Mouse (Mus musculus) fat pad, adult 2 months (tissue): ENCODE data around the gene Man1b1.

Experiments used
- DNase-seq: peaks from one replicate; pipeline ENCODE4 v3.0.0-alpha.2; 2011; ENCODE audit warnings: low read depth, low spot score; ENCODE audit errors: extremely low read depth

The Man1b1 gene

DNA sequence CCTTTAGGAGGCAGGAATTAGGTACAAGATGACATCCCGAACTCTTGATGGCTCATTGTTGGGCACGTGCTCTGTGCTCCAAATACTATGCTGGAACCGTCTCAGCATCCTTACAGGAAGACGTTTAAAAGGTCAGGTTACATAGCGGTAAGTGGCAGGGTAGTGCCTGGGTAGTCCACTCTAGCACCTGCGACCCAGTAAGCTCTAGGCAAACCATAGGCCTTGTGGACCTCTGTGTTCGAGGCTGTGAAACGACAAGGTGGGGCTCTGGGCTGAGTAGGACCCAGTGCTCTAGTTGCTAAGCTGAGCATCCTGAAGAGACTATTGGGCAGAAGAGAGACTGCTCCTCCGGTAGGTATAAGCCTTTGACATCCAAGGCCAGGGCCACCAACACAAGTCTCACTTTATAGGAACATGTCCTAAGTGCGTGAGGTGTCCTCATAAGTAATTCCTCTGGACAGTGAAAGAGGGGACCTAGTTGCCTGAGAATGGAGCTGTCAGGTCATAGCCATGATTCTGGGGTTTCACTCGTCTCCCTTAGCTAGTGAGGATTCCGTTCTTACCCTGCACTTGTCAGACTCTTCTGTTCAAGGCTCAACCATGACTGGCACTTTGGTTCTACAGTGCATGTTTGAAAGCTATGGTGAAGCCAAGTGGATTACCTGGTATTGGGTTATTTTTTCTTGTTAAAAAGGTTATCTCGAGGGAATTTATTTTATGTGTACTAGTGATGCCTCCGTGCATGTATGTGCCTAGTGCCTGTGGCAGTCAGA is 26.4 kb upstream of the Man1b1 start:
- no peak for DNase-seq

DNA sequence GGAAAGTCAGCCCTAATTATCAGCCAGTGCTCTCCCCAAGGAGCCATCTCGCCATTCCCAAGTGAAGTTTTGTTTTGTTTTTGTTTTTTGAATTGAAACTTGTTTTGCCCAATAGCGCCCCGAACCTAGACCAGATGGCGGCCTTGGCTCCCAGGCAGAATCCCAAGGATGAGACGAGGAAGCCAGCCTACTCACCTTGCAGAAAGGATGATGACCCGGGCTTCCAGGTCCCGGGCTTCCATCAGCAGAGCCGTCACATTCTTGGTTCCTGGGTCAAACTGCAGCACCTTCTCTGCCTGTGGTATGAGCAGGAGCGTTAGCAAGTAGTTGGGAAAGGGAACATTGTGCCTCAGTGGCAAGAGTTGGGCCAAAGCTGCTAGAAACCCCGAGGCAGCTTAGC is 22.0 kb upstream of the Man1b1 start:
- DNase-seq, result no peak

DNA sequence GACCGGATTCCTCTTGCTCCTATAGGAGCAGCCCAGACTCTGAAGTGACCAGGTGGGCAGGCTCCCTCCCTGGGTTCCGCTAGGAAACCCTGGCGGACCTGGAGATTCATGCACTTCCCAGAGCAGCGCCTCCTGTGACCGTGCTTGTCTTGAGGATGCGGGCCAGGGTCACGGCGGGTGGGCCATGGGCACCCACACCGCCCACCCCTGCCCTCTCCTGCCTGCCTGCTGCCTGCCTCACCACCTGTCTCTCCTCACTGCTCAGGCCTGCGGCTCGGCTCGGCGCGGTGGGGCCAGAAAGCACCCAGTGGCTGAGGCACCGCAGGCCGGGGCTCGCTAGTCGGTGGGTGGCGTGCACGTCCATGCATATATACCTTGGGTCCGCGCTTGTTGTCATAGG is 21.2 kb upstream of the Man1b1 start:
- DNase-seq, result no peak

DNA sequence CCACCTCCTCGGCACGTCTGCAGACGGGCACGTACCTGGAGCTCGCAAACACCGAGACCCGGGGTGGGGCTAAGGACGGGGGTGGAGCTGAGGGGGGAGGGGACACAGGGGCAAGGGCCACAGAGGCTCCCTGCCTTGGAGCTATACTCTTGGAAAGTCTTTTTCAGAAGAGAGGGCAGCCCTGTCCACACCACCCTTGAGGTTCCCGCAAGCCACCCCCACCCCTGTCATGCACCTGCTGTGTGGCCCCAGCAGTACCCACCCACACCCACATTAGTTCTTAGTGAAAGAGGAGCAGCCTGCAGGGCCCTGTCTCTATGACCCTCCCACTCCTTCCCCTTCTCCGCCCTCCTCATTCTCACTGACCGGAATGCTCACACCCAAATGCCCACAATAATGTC is 20.6 kb upstream of the Man1b1 start:
- no peak for DNase-seq

DNA sequence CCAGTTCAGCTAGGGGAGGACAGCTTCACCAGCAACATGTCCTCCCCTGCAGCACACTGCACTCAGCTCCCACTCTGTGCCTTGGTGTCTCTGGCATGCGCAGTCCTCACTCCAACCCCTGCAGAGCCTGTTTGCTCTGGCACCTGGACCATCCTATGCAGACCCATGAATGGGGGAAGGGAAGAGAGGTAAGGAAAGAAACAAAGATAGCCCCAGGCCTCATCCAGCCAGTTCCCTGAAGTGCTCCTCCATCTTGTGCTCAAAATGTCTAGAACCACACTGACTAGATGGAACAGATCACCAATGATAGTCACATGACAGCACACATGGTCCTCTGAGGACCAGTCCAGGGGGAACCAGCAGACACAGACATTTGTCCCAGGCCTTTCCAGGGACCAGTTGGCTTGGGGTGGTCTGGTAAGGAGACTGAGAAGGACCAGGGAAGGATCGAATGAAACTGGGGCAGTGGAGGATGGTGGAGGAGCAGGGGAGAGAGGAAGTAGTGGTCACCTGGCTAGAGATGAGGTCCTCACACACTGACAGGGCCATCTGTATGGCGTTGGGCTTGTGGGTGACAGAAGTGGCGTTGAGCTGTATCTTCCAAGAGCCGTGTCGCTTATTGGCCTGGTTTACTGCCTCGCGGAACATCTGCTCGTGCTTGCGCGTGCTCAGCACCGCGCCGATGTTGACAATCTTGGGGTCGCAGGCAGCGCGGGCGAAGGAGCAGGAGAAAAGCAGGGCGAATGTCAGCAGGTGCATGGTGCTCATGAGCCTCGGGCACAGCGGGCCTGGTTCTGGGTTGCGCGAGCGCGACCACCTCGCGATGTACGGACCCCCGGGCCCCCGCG is 13.8 kb upstream of the Man1b1 start:
- DNase-seq, result no peak

DNA sequence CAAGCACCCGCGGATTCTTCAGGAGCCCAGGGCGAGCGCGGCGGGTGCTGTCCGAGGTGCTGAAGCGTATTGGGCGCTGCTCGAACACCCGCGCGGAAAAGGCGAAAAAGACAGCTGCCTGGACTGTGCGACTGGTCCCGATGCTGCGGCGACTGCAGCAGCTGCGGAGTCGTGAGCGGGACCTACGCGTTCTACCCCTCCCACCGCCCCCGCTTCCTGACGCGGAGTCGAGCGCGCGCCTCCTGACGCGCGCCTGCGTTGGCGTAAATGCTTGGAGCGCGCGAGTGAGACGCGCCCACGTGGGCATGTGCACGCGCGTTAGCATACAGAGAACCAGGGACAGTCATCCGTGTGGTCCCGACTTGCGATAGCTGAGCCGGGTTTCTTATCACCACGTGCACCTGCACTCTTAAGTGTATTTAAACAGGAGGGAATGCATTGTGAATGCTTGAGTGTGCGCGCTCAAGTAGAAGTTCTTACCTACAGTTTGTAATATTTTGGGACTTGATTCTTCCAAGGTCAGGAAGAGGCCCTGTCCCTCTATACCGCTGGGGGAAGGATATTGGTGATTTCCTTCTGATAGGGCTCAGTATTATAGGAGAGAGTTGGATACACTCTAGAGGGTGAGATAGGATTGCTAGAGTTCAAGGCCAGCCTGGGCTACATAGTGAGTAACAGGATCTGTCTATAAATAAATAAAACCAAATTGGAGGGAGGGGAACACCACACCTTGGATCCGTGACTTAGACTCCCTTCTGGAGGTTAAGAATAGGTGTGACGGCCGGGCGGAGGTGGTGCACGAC is 13.0 kb upstream of the Man1b1 start, which contains the start of gene Grin1:
TSS of gene Grin1 (minus strand) at position 217 of the 803 bp plus-strand sequence.
- DNase-seq, result no peak

DNA sequence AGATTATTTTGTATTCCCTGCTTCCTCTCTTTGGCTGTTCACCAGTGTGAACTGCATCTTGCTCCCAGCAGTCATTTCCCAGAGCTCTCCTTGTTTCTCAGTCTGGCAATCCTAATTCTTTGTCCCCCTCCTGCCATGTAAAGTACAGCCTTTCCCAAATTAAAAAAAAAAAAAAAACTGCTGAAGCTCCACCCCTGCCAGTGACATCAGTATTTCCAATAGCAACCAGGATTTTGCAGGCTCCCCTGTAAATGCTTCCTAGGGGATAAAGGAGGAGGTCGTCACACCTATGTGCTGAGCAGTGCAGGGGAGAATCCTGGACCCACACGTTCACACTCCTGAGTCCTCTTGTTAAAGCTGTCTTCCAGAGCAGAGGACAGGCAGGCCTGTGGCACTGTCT is 12.1 kb upstream of the Man1b1 start:
- DNase-seq, result no peak

DNA sequence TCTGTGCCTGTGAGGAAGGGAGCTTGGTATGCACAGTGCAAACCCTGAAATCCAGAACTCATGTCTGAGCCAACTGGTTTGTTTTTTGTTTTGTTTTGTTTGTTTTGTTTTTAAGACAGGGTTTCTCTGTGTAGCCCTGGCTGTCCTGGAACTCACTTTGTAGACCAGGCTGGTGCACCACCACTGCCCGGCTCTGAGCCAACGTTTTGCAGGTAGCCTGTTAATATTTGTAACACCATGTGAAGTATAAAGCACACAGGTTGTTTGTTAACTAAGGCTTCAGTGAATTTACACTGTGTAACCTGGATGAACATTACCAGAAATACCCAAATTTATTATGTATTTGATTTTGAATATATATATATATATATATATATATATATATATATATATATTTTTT is 6.1 kb upstream of the Man1b1 start:
- DNase-seq, result no peak

DNA sequence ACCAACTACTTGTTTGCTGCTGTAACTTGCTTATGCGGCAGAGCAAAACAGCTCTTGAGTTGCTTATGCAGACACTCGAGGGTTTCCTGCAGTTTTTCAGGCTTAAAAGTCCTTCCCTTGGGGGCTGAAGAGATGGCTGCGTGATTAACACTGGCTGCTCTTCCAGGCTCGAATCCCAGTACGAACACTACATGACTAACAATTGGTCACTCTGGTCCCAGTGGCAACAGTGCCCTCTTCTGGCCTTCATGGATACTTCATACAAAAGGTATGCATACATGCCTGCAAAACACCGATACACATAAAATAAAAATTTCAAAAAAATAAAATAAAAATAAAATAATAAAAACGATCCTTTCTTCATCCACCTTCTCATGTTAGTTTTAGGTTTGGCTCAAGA is 3.7 kb upstream of the Man1b1 start:
- no peak for DNase-seq

DNA sequence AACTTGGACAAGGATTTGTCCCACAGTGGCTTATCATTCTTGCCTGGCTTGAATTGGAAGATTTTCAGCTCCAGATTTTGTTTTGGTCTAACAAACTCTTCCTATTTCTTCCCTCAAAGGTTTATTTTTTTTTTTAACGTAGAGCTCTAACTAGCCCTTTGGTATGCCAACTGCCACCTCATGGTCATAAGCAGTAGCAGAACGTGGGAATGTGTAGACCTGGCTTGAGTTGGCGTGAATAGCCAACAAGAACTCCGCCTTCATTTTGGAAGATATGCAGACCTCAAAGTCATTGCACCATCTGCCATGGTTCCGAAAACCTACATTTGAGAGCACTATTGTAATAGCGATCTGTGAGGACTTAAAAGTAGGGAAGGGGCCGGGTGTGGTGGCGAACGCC is 668 bp upstream of the Man1b1 start:
- no peak for DNase-seq

DNA sequence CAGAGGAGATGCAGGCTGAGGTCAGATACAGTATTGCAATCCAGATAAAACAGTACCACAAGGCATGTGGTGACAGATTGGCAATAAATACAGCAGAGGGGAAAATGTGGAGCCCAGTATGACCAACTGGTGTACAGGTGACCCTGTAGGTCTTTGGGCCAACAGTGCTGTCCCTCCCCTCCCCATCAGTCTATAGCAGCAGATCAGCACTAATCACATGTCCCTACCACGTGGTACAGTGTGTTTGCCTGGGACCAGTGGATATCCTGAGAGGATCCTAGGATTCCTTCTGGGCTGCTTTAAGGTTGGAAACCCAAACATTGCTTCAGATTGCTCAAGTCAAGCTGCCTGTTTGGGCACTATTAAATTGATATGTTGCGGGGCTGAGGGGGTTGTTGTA is 1.4 kb downstream of the Man1b1 start:
- no peak for DNase-seq

DNA sequence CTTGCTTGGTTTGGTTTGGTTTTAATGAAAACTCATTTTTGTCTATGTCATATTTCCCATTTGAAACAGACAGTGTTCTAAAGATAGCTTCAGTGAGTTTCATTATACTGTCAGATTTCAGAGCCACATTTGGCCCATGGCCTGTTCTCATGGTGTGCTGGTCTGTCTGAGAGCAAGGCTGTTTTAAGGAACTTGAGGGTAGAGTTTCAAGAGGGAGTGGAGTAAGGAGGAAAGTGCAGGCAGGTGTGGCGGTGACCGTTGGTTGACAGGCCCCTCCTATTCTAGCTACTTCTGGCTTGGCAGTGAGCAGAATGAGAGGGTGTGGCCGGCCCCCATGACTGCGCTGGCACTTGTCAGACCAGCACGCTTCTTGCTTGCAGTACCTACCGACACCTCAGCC is 6.2 kb downstream of the Man1b1 start:
- no peak for DNase-seq

DNA sequence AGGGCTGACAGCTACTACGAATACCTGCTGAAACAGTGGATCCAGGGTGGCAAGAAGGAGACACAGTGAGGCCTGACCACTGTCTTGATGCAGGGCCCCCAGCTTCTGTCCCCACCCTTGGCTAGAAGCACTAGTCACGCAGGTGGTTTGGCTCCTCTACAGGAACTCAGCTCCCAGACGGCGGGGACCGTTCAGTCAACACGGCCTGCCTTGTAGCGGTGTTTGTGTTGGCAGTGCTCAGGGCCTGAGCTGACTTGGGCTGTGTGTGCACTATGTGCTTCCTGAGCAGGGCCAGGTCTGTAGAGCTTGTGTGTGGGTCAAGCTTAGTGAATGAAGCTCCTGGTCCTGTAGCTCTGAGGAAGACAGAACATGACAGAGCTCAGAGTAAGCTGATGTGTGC is 16.0 kb downstream of the Man1b1 start:
- no peak for DNase-seq

DNA sequence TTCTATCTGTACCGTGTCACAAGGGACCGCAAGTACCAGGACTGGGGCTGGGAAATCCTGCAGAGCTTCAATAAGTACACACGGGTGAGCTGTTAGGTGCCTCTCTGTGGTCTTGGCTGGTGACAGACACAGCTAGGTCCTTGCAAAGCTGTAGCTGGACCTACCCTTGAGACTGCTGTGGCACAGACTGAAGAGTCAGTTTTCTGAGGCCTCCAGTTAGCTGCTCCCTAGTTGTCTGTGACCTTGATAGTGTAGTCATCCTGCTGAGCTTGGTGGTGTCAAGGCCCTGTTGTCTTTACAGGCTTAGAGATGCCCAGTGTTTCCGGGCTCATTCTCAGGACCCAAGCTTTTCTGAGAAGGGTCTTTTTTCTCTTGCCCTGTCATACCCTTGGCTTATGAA is 17.4 kb downstream of the Man1b1 start:
- no peak for DNase-seq

DNA sequence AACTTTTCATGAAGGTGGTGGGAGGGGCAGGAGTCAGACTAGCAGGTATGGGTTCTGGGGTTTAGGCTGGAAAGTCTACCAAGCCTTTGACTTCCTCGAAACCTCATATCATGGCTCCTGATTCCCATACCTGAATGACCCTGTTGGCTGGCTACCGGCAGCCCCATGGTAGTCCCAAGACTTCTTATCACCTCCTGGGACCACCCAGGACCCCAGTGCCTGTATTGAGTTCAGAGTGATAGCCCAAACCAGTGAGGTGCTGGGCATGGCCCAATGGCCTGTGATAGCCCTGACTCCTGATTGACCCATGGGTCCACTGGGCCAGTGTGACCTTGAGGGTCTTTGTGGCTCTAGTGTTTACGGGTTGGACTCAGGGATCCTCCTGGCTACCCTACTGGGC is 18.6 kb downstream of the Man1b1 start:
- no peak for DNase-seq

DNA sequence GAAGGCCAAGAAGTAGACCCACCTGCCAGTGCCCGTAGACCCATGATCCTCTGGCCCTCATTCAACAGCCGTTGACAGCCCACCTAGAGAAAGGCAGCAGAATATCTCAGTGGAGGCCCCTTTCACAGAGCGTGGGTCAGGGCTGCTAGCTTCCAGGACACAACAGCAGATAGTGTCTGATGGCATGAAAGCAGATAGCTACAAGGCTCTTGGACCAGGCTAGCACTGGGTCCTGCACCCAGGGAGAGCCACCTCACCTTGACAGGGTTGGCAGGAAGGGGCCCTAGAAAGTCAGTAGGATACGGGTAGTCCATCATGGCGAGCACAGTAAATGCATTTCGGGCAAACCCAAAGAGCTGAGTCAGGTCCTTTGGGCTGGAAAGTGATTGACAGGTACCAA is 22.1 kb downstream of the Man1b1 start:
- DNase-seq, result no peak

DNA sequence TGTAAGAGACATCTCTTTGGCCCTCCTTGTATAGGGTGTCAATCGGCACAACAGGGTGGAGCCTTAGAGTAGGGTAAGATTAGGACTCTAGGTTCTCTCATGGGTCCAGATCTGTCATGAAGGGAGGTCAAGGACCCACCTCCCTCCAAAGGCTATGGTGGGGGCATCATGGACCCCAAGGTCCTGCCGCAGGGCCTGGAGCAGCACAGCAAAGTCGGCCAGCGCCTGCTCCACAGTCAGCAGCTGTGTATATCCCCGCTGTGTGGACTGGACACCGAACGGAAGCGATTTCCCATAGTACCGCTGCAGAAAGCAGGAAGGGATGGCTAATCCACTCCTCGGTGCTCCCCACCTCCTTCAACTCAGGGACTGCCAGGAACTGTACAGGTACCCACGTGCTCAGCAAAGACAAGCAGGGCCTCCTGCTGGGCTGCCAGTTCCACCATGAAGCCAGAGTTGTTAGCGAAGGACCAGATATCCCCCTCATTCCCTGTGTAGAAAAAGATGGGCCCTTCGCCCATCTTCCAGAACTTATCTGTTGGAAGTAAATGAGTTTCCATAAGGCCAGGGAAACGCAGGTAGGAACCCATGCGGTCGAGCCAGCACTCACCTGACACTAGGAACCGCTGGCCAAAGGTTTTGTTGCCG is 23.4 kb downstream of the Man1b1 start:
- no peak for DNase-seq

DNA sequence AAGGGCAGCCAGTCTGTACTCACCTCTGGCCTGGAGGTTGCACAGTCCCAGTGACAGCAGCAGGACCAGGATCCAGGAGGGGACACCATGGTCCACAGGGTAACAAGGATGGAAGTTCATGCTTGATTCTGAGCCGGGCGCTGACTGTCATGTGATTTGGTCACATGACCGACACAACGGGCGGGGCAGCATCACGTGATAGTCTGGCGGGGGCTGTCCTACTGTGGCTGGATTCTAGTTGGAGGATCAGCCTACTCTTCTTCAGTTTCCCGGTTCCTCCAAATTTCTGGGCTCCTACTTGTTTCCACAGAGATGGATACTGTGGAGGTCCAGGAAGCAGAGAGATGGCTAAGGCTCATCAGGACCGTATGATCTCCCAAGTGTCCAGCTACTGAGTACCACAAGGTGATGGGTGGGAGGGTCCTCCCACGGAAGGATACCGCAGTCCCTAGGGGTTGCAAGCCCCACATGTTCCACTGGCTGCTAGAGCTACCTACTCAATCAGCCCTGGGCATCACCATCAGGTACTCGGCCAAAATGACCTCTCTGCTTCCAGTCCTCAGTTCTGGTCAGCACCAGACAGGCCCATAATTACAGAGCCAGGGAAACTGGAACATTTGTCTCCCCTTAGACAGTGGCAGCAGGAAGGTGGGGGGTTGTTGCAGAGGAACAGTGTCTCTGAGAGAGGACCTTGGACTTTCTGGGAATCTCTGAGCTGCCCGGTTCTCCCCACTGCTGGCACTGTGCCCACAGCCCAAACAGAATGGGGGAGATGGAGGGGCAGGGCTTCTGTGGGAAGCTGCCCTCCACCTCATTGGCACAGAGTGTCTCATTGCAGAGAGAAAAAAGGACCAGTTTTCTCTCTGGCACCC is 24.3 kb downstream of the Man1b1 start, which contains the start of gene Dpp7:
TSS of gene Dpp7 (minus strand) at position 152 of the 872 bp plus-strand sequence.
- no peak for DNase-seq

DNA sequence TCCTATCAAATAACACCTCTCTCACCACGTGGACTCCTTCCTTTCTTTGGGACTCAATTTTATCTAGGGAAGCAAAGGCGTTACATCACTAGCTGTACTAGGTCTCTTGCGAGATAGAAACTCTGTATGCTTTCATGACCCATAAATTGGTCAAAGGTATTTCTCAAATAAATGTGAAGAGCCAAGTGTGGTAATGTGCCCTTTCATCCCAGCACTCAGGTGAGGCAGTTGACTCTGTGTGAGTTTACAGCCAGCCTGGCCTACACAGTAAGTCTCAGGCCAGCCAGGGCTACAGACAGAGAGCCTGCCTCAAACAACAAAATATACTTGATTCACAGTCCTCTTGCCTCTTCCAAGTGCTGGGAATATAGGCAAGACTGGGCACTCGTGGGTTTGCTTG is 27.7 kb downstream of the Man1b1 start:
- DNase-seq, result no peak
